Mouse (Mus musculus): ENCODE data around the gene Pitpnb. TPM values are rescaled to one million over a fixed set of nuclear protein-coding genes. Genes with fewer than 3 reads are reported as not detected.

Gene Pitpnb
- total and polyA plus RNA-seq, 2 experiments from 2014 or later = 9.4 to 78.9 TPM

GRCm38 (mm10) chr5:111378126-111378993, 47.8 kb downstream of the Pitpnb start:
- Histone ChIP-seq H3K9ac (replicated peaks; ENCODE audit: low read length, poor library complexity, severe bottlenecking) (no peak overlapping the region), H3K27ac (ENCODE audit: low read depth, low read length) (no peak overlapping the region), H3K4me3 (ENCODE audit: low read depth, low read length) (no peak overlapping the region), H3K36me3 (ENCODE audit: insufficient read depth, low read length) (peaks cover 28% of the 10 kb centered on the region), H3K27me3 (ENCODE audit: insufficient read depth, low read length) (no peaks in the 10 kb centered on the region), H3K9me3 (ENCODE audit: low read length) (no peaks in the 10 kb centered on the region), H3K4me2 (ENCODE audit: low read depth, low read length, poor library complexity, severe bottlenecking) (no peak overlapping the region), H3K4me1 (ENCODE audit: insufficient read depth, low read length) (no peaks in the 10 kb centered on the region)
- ATAC-seq (ENCODE audit: low FRiP score) (no peak), DNase-seq (ENCODE audit: low spot score) (peak; percentile 42)
- WGBS = 79% methylated on average over 7 of the region's 7 CpGs
- TF ChIP-seq CTCF (IDR thresholded peaks at IDR 0.05) = peak; percentile 56

DNA sequence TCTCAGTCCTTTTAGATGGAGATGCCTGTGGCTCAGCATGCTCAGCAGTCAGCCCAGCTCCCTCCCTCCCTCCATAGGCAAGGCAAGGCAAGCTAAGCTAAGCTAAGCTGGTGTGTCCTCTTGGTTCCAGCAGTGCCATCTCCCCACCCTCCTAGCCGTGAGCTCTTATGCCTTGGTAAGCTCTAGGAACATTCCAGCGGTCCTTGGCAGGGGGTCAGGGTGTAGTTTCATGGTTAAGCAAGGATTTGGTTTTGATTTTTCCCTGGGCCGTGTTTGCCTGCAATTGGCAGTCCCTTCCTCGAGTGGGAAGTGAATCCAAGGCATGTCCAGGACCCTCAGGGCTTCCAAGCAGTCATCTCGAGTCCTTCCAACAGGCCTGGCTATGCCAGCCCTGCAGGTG, 52.8 kb downstream of the Pitpnb start:
- WGBS = 79% methylated on average over 5 of the region's 5 CpGs
- no peaks in the 10 kb centered on the region for H3K9me3 ChIP-seq (ENCODE audit: low read length)
- H3K4me2 ChIP-seq (ENCODE audit: low read depth, low read length, poor library complexity, severe bottlenecking) = no peak overlapping the region
- ATAC-seq (ENCODE audit: low FRiP score) (no peak), DNase-seq (ENCODE audit: low spot score) (no peak)
- TF ChIP-seq CTCF (IDR thresholded peaks at IDR 0.05) = no peak
- H3K36me3 ChIP-seq (ENCODE audit: insufficient read depth, low read length) = peaks cover 39% of the 10 kb centered on the region
- H3K9ac ChIP-seq (replicated peaks; ENCODE audit: low read length, poor library complexity, severe bottlenecking) = no peak overlapping the region
- no peaks in the 10 kb centered on the region for H3K4me1 ChIP-seq (ENCODE audit: insufficient read depth, low read length)
- H3K27ac ChIP-seq (ENCODE audit: low read depth, low read length) = no peak overlapping the region
- no peak overlapping the region for H3K4me3 ChIP-seq (ENCODE audit: low read depth, low read length)
- H3K27me3 ChIP-seq (ENCODE audit: insufficient read depth, low read length) = no peaks in the 10 kb centered on the region

GRCm38 (mm10) chr5:111390911-111391310, 60.3 kb downstream of the Pitpnb start:
- 74% methylated on average over 10 of the region's 10 CpGs for WGBS
- no peak overlapping the region for H3K4me2 ChIP-seq (ENCODE audit: low read depth, low read length, poor library complexity, severe bottlenecking)
- no peaks in the 10 kb centered on the region for H3K27me3 ChIP-seq (ENCODE audit: insufficient read depth, low read length)
- no peak for TF ChIP-seq CTCF (IDR thresholded peaks at IDR 0.05)
- peaks cover 15% of the 10 kb centered on the region for H3K36me3 ChIP-seq (ENCODE audit: insufficient read depth, low read length)
- ATAC-seq (ENCODE audit: low FRiP score) (no peak), DNase-seq (ENCODE audit: low spot score) (no peak)
- no peaks in the 10 kb centered on the region for H3K9me3 ChIP-seq (ENCODE audit: low read length)
- H3K9ac ChIP-seq (replicated peaks; ENCODE audit: low read length, poor library complexity, severe bottlenecking) = no peak overlapping the region
- peaks cover 17% of the 10 kb centered on the region for H3K4me1 ChIP-seq (ENCODE audit: insufficient read depth, low read length)
- H3K4me3 ChIP-seq (ENCODE audit: low read depth, low read length) = no peak overlapping the region
- H3K27ac ChIP-seq (ENCODE audit: low read depth, low read length) = no peak overlapping the region

- H3K9ac ChIP-seq (replicated peaks; ENCODE audit: low read length, poor library complexity, severe bottlenecking) = no peak overlapping the region
- H3K9me3 ChIP-seq (ENCODE audit: low read length) = no peaks in the 10 kb centered on the region
- WGBS = 85% methylated on average over 6 of the region's 6 CpGs
- H3K27me3 ChIP-seq (ENCODE audit: insufficient read depth, low read length) = no peaks in the 10 kb centered on the region
- peaks cover 17% of the 10 kb centered on the region for H3K4me1 ChIP-seq (ENCODE audit: insufficient read depth, low read length)
- no peak overlapping the region for H3K4me2 ChIP-seq (ENCODE audit: low read depth, low read length, poor library complexity, severe bottlenecking)
- ATAC-seq (ENCODE audit: low FRiP score) = no peak
- H3K36me3 ChIP-seq (ENCODE audit: insufficient read depth, low read length) = peaks cover 14% of the 10 kb centered on the region
- no peak overlapping the region for H3K27ac ChIP-seq (ENCODE audit: low read depth, low read length)
- TF ChIP-seq CTCF (IDR thresholded peaks at IDR 0.05) = no peak
- H3K4me3 ChIP-seq (ENCODE audit: low read depth, low read length) = no peak overlapping the region
- DNase-seq (ENCODE audit: low spot score) = no peak
Measured at GRCm38 (mm10) chr5:111391485-111391884, 60.9 kb downstream of the Pitpnb start.

- Histone ChIP-seq H3K9ac (replicated peaks; ENCODE audit: low read length, poor library complexity, severe bottlenecking) (peak overlapping the region; percentile 13), H3K9me3 (ENCODE audit: low read length) (no peaks in the 10 kb centered on the region), H3K27me3 (ENCODE audit: insufficient read depth, low read length) (no peaks in the 10 kb centered on the region), H3K4me2 (ENCODE audit: low read depth, low read length, poor library complexity, severe bottlenecking) (peak overlapping the region; percentile 41), H3K4me1 (ENCODE audit: insufficient read depth, low read length) (peaks cover 17% of the 10 kb centered on the region), H3K36me3 (ENCODE audit: insufficient read depth, low read length) (no peaks in the 10 kb centered on the region), H3K27ac (ENCODE audit: low read depth, low read length) (peak overlapping the region; percentile 27; the same call in 1 of the 2 replicates), H3K4me3 (ENCODE audit: low read depth, low read length) (no peak overlapping the region)
- peak; percentile 88 for DNase-seq (ENCODE audit: low spot score)
- TF ChIP-seq CTCF (IDR thresholded peaks at IDR 0.05) = no peak
- WGBS = 9% methylated on average over 17 of the region's 17 CpGs
- peak; percentile 73 for ATAC-seq (ENCODE audit: low FRiP score)
Measured at GRCm38 (mm10) chr5:111393346-111394197, 63.0 kb downstream of the Pitpnb start.
